Mouse (Mus musculus): ENCODE results near the gene Chrna5.

Chrna5 gene

DNA sequence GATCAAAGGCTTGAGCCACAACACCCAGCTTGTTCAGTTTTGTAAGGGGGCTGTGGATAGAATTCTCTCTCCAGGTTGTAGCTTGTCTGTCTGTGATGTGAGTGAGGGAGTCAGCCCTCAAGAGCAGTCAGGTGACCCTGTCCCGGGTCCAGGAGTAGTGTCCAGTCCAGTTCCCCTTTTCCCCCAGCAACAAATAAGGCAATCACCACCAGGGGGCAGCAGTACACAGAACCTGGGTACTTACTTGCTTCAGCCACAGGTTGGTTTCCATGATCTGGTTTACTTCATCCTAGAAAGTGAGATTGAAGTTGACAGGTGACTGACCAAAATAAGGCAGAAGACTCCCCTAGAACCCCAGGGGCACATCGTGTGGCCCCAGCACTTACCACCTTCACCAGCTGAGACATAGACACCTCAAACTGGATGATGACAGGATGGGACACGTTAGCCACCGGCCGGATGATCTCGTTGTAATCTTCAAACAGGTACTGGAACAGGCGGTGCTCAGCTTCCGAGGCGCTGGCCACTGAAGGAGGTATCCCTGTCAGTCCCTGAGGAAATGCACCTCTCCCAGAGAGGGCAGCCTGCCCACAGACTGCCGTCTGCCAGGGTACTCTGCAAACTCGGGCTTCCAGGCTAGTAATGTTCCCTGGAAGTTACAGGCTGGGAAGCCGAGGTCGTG is 43.4 kb downstream of the Chrna5 start:
- peak; percentile 41 for DNase-seq (ENCODE audit: low read depth)

DNA sequence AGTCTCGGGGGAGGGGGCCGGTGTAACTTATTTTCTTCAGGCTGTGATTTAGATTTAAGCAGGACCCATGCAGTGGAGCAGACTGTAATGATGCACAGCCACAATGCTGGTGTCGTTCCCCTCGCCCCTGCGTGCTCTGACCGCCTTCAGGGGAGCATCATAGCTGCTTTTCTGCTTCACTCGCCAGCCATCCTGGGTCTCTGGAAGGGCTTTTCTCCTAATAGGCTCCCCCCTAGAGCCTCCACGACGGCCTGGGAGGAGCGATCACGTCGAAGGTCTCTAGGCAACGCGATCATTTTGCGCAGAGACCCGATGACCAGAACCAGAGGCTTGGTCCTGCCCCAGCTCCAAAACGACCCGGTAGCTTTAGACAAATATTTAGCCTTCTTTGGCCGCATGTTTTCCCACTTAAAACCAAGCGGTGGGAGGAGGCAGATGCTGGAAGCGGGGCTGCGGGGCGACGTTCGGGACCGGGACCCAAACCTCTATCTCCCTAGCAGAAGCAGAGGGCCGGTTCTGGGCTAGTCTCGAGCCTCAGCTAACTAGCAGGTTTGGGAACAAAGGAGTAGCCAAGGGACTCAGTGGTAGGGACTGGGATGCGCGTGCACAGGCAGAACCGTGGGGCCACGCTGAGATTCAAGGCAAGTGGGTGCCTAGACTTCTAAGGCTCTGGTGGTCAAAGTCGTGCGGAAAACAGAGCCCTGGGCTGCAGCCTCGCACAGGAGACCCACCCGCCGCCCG is 45.0 kb downstream of the Chrna5 start:
- no peak for DNase-seq (ENCODE audit: low read depth)

DNA sequence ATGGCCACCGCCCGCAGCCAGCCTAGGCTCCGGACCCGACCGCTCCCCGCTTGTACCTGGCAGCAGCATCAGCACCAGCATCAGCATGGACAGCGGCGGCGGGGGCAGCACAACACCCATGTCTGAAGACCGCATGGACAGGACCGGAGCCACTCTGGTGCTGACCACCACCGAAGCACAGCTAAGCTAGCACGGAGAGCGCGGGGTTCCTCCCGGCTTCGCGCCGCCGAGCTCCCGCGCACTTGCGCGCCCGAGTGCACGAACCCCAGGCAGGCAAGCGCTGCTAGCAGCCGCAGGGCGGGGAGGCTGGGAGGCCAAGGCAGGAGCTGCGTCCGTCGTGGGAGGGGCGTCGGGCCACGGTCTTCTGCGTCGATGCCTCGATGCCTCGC is 45.6 kb downstream of the Chrna5 start, which contains the start of gene Chrna3:
Gene Chrna3 (minus strand): TSS at position 288 of the 389 bp plus-strand sequence.
- no peak for DNase-seq (ENCODE audit: low read depth)

DNA sequence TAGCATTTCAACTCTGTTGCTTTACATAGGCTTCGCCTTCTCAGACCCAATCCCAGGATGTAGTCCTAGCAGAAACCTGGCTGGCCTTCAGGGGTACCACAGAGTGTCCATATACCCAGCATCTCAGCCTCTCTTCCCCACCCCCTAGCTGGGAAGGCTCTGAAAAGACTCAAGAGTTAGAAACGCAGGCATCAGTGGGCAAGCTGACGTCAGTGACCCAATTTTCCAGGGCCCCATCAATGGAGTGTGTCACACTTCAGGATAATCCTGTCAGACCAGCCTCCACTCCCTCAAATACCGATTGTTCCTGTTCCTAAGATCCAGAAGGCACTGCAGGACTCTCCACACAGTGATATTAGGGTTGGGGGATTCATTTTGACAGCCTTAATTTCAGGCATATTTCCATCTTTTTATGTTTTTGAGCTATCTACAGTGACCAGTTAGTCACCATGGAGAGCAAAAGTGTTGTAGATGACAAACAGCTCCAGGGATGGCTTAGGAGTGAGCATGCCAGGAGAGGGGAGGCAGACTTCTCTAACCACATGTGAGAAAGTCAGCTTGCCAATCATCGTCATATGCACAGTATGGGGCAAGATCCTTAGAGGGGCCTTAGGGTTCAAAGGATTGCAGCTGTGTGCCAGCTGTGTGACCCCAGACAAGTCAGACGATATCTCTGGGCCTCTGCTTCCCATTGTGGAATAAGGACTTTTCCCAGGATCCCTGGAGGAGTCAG is 50.9 kb downstream of the Chrna5 start:
- DNase-seq (ENCODE audit: low read depth): no peak

DNA sequence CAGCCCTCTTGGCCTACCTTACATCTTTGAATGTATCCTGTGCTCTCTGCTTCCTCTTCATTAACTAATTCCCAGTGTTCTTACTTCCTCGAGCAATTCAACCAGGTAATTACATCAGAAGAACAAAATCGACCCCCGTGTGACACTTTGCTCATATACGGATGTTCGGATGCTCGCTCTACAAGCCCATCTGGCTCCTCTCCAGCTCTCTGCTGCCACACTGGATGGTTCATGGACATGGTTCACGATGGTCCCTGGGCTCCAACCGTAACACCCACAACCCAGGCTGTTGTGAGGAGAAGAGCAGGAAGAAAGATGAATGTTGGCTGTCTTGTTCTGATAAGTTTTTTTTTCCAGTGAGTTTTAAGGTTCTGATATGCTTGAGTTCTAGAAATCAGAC is 58.3 kb downstream of the Chrna5 start:
- DNase-seq (ENCODE audit: low read depth): no peak

DNA sequence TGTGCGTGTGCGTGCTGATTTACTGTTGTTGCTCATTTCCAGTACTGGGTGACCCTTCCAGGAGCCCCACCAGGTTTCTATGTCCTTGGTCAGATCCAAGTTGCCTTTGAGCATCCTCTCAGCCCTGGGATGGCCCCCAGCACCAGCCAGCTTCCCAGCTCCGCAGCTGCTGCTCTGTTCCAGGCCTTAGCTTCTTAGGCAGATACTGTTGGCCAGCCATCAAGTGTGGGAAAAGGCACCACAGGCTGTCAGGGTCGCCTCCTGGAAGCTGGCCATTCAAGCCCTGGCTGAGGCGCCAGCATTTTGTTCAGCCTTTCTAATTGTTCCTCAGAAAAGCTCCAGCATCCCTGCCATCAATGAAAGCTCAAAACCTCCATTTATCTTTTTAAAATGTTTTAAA is 59.3 kb downstream of the Chrna5 start:
- no peak for DNase-seq (ENCODE audit: low read depth)

DNA sequence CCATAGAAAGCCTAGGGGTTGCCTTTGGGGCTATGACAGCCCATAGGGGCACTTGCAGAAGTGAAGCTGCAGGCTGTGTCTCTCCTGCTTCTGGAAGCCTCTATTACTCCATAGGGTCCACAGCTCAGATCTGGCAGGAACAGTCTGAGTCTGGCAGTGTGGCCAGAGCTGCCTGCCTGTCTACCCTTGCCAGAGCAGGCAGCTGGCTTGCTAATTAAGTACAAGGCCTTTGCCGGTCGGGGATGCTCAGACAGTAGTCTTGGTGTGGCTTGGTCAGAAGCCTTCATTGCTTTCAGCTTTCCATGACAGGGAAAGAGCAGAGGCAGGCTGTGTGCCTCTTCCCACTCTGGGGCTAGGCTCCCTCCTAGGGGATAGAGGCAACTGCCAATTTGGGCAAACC is 60.7 kb downstream of the Chrna5 start:
- DNase-seq (ENCODE audit: low read depth): no peak

DNA sequence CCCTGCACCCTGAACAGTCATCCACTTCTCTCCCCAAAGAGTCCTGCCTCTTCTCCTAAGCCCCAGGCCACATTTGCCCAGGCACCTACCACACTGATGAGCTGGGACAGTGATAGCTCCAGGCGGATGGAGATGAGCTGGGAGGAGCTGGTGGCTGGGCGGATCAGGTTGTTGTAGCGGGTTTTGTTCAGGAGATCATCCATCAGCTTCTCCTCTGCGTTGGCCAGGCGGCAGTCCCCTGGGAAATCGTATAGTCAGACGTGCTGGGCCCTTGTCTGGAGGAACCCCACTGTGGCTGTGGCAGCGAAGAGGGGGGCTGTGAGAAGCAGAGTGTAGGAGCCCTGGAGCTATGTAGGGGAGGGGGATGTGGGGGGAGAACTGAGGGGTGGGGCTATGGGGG is 63.0 kb downstream of the Chrna5 start:
- no peak for DNase-seq (ENCODE audit: low read depth)

DNA sequence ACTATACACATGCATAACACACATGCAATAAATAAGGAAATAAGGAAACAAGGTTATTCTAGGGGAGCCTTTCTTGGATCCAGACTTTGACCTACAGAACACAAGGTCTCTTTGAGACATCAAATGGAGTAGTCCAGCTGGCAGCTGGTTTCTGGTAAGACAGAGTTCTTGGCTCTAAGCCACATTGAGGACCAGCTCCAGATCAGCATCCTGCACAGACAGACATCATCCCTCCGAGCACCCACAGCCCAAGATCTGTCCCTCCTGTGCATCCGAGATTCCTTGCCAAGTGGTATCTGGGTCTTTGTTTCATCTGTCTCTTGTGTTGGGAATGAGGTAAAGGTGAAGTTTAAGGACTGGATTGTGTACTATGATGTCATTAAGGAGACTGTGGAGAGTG is 64.3 kb downstream of the Chrna5 start:
- DNase-seq (ENCODE audit: low read depth): no peak

DNA sequence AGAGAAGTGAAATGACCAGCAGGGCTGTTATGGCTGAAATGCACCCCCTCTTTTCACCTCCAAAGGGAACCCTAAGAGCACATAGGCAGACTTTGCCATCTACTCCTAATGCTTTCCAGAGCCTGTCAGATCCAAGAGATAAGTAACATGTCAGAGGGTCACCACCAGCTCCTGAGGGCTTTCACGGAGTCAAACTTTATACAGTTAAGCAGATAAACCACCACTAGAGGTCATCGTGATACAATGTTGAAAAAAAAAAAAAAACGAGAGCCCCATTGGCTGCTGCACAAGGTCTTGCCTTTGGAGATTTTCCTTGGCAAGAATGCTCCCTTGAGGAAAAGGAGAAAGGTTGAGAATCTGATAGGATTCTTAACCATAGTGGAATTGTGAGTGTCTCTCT is 66.1 kb downstream of the Chrna5 start:
- no peak for DNase-seq (ENCODE audit: low read depth)

DNA sequence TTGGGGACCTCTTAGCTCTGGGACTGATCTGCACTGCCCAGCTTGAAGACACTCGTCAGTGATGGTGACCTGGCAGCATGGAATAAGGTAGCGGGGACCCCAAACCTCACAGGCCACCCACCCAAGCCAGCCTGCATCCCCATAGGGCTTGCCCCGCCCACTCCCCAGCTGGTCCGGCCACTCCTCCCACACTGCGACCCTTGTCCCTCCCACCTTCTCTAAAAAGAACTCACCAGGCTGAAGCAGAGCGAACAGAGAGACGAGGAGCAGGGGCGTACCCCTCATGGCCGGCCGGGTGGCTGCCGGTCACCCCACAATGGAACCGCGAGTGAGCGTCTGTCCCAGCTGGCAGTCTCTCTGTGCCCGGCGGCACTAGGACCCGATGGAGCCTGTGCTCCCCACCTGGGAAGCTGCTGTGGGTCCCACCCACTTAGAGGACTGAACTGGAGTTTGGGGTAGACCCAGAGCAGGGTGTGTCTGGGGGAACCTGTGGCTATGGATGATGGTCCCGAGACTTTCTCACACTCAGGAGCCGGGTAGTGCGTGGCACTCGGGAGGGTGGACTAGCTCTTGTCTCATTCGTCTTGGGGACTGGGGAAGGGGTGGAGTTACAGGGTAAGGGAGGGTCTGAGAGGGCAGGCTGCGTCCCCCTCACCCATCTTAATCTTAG is 67.7 kb downstream of the Chrna5 start, which contains the start of gene Chrnb4:
Gene Chrnb4 (minus strand): TSS at position 569 of the 670 bp plus-strand sequence.
- DNase-seq (ENCODE audit: low read depth): no peak

DNA sequence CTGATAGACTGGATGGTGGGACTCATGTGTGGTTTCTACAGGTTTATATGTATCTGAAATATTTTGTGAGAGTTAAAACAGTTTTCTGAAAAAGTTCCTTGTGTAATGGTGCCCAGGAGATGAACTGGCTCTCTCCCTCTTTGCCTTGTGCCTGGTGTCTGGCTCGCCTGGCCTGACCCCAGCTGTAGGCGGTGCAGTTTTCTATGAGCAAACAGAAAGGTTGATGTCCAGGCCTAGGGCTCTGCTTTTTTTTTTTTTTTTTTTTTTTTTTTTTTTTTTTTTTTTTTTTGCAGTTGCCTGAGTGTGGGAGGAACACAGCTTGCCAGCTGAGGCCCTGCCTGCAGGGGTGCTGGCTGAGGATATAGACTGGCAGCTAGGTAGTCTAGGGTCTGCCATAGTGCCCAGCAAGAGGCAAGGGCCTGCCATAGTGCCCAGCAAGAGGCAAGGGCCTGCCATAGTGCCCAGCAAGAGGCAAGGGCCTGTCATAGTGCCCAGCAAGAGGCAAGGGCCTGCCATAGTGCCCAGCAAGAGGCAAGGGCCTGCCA is 74.8 kb downstream of the Chrna5 start:
- DNase-seq (ENCODE audit: low read depth): no peak

Measured in c-Kit-positive CD71-positive TER-119-negative erythroid progenitor cells, embryonic 14.5 days (primary cell).